Mouse (Mus musculus): ENCODE measurements at regions not wholly inside any gene's neighbourhood (a gene's known extent, or its start where the extent isn't known, plus 50 kb on each side); places are given as distances from the start of the nearest gene placed in this dataset.

DNA sequence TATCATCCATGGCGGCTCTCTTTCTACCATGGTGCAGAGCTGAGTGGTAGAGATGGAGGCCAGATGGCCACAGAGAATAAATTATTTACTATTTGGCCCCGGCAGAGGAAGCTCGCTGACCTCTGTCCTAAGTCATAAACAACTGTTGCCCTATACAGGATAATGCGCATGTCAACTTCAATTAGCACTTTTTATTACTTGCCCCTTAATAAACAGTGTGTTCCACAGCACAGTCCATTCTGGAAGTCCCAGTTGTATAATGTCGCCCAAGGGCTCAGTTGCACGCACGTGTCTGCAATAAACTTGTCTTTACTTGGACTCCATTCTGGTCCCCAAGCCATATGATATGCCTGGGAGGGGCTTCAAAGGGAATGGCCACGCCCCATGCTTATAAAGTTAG is 150.1 kb upstream of the Runx1 start:
- TF ChIP-seq CTCF (IDR thresholded peaks at IDR 0.05; ENCODE audit: borderline replicate concordance, insufficient read depth, low read length) (no peak), POLR2A (IDR thresholded peaks at IDR 0.05; ENCODE audit: low read depth, low read length) (no peak)

Data from embryonic fibroblast, embryonic 13.5 days (primary cell).